Mouse (Mus musculus): ENCODE results near the gene Doc2a.
"Not testable (repeated sequence)": the region's sequence is repeated elsewhere in the genome, so short reads cannot be mapped to it uniquely, and the experiment has no call there.

Doc2a gene

GRCm38 (mm10) chr7:126868003-126868402, 20.8 kb downstream of the Doc2a start:
- no peak for DNase-seq (ENCODE audit: low spot score in 2 of 2)

GRCm38 (mm10) chr7:126869780-126870519, 22.7 kb downstream of the Doc2a start:
- no peak for DNase-seq (ENCODE audit: low spot score in 2 of 2)

GRCm38 (mm10) chr7:126870520-126870891, 23.3 kb downstream of the Doc2a start:
- no peak for DNase-seq (ENCODE audit: low spot score in 2 of 2)

GRCm38 (mm10) chr7:126877239-126877638, 30.0 kb downstream of the Doc2a start:
- no peak for DNase-seq (ENCODE audit: low spot score in 2 of 2)

- DNase-seq (ENCODE audit: low spot score in 2 of 2): no peak
Measured at GRCm38 (mm10) chr7:126881040-126881439, 33.8 kb downstream of the Doc2a start.

- DNase-seq (ENCODE audit: low spot score in 2 of 2): no peak
Measured at GRCm38 (mm10) chr7:126883731-126884181, 36.5 kb downstream of the Doc2a start.

GRCm38 (mm10) chr7:126884286-126885164, 37.3 kb downstream of the Doc2a start, which contains the start of gene Taok2:
Gene Taok2 (minus strand): TSS chr7:126884703.
- peak; percentile 95 to 98 for DNase-seq (ENCODE audit: low spot score in 2 of 2)

GRCm38 (mm10) chr7:126887281-126887680, 40.1 kb downstream of the Doc2a start:
- DNase-seq (ENCODE audit: low spot score in 2 of 2): no peak

- no peak for DNase-seq (ENCODE audit: low spot score in 2 of 2)
Measured at GRCm38 (mm10) chr7:126888852-126889251, 41.6 kb downstream of the Doc2a start.

GRCm38 (mm10) chr7:126896912-126897311, 49.7 kb downstream of the Doc2a start:
- DNase-seq (ENCODE audit: low spot score in 2 of 2): no peak

GRCm38 (mm10) chr7:126897390-126898101, 50.3 kb downstream of the Doc2a start:
- DNase-seq (ENCODE audit: low spot score in 2 of 2): peak; percentile 10 to 14

GRCm38 (mm10) chr7:126898102-126898990, 51.1 kb downstream of the Doc2a start:
- DNase-seq (ENCODE audit: low spot score in 2 of 2): peak; percentile 93 to 98

- DNase-seq (ENCODE audit: low spot score in 2 of 2): not testable (repeated sequence)
Measured at GRCm38 (mm10) chr7:126899781-126900180, 52.6 kb downstream of the Doc2a start.
